Mouse (Mus musculus) ES-Bruce4 (cell line): ENCODE results near the gene Nrp1. TPM values are rescaled to one million over a fixed set of nuclear protein-coding genes. Genes with fewer than 3 reads are reported as not detected.

Experiments
- H3K27ac ChIP-seq: 2 replicates; pipeline ENCODE4 v1.5.1; 2012; ENCODE audit warnings: low read length, inconsistent platforms; ENCODE audit not compliant: insufficient read depth
- H3K27me3 ChIP-seq: 2 replicates; pipeline ENCODE4 v1.6.1; 2012; ENCODE audit warnings: mild to moderate bottlenecking, low read length, inconsistent platforms; ENCODE audit not compliant: control insufficient read depth, poor library complexity, insufficient read depth, severe bottlenecking
- H3K36me3 ChIP-seq: 2 replicates; pipeline ENCODE4 v1.6.1; 2012; ENCODE audit warnings: inconsistent platforms, mild to moderate bottlenecking, low read length, moderate library complexity; ENCODE audit not compliant: control insufficient read depth, poor library complexity, insufficient read depth, severe bottlenecking
- H3K4me1 ChIP-seq: one replicate; pipeline ENCODE4 v1.8.1; 2011; ENCODE audit warnings: low read length; ENCODE audit not compliant: control insufficient read depth, insufficient read depth
- H3K4me3 ChIP-seq: 2 replicates; pipeline ENCODE4 v1.5.1; 2011; ENCODE audit warnings: low read depth, mild to moderate bottlenecking, low read length
- H3K9ac ChIP-seq: 2 replicates; pipeline ENCODE4 v1.6.1; 2012; ENCODE audit warnings: low read depth, mild to moderate bottlenecking, inconsistent platforms; ENCODE audit not compliant: poor library complexity, severe bottlenecking
- H3K9me3 ChIP-seq: replicated peaks from 2 replicates; pipeline ENCODE4 v1.6.1; 2012; ENCODE audit warnings: mild to moderate bottlenecking, low read length, inconsistent platforms; ENCODE audit not compliant: control insufficient read depth, poor library complexity, insufficient read depth, severe bottlenecking
- CTCF ChIP-seq: IDR thresholded peaks from one replicate; pipeline ENCODE4 v1.8.1; 2011; ENCODE audit warnings: low read depth, low read length
- EP300 ChIP-seq: IDR thresholded peaks from 2 replicates; pipeline ENCODE4 v1.6.1; 2011; ENCODE audit warnings: low read depth, low read length; ENCODE audit not compliant: insufficient read depth
- POLR2A ChIP-seq: IDR thresholded peaks from one replicate; pipeline ENCODE4 v1.8.1; 2011; ENCODE audit warnings: low read length; ENCODE audit not compliant: insufficient read depth
- polyA plus RNA-seq: library from polyadenylated mRNA; stranded (reverse); fragments of >200 nt; gene quantifications from 2 replicates; pipeline ENCODE4 v1.2.4, GENCODE M21; 2011; ENCODE audit warnings: low read depth; ENCODE audit not compliant: missing spikeins, insufficient read depth, insufficient read length

Nrp1 gene
- polyA plus RNA-seq, 1 experiment: 0.40 TPM

DNA sequence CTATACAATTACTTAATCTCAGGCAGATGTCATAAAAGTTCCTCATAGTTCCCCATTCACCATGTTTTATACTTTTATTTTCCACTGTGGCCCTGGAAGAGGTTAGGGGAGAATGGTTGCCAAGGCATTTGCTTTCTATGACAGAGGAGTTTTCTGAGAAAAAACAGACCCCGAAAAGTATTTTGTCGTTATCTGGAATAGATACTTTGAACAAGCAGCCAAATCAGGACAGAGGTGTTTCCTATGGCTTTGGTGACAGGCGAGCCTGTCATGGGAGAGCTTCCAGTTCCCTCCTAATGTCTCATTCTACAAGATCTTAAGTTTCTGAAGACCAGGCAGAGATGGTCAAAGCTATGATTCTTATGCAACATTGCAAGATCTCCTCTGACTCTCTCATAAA lies 13.4 kb downstream of the Nrp1 start:
- no peak overlapping the region for H3K4me3 ChIP-seq
- H3K9me3 ChIP-seq: no peaks in the 10 kb centered on the region; the same call in 1 of the 2 replicates
- TF ChIP-seq CTCF (no peak), EP300 (no peak), POLR2A (no peak)
- H3K4me1 ChIP-seq: no peaks in the 10 kb centered on the region
- H3K27ac ChIP-seq: no peak overlapping the region
- no peaks in the 10 kb centered on the region for H3K36me3 ChIP-seq
- H3K9ac ChIP-seq: no peak overlapping the region
- no peaks in the 10 kb centered on the region; the same call in 1 of the 2 replicates for H3K27me3 ChIP-seq

DNA sequence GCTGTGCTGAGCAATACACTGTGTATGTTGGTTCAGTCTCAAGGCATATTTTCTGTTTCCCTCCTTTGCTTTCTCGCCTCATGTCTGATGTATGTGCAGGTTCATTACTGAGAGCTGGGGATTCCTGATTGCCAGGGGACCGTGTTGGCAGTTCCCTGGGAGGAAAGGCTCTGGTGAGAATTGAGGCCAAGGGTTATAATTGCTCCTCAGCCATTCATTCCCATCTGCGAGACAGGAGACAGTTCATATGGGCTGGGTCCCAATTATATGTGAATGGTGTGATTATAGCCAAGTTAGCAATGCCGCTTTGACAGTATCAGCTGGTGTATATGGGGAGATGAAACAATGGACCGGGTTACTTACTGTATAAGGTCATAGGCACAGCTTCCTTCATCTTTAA lies 14.3 kb downstream of the Nrp1 start:
- no peaks in the 10 kb centered on the region for H3K4me1 ChIP-seq
- TF ChIP-seq EP300 (no peak), CTCF (no peak), POLR2A (no peak)

DNA sequence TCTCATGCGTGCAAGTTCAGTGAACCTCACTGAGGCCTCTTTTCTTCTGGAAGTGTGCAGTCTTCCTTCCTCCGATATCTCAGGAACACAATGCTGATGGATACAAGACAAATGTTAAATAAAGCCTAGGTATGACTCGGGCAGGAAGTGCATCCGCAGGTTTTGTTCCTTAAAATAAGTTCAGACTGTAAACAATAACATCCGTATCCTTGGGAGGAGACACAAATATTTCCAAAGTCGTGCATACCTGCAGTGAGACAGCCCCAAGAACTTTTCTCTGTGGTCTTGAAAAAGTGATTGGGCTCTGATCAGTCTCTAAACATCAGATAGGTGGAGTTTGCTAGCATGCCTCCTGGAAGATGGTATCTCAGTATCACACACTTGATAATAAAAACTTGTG lies 15.0 kb downstream of the Nrp1 start:
- Histone ChIP-seq H3K9me3 (no peaks in the 10 kb centered on the region; the same call in 1 of the 2 replicates), H3K36me3 (no peaks in the 10 kb centered on the region), H3K27ac (no peak overlapping the region), H3K27me3 (no peaks in the 10 kb centered on the region; the same call in 1 of the 2 replicates), H3K4me1 (no peaks in the 10 kb centered on the region), H3K4me3 (no peak overlapping the region), H3K9ac (no peak overlapping the region)
- TF ChIP-seq CTCF: no peak
- TF ChIP-seq POLR2A: no peak
- no peak for TF ChIP-seq EP300

More for the DNA sequence above, 14.3 kb downstream of the Nrp1 start:
- H3K27ac ChIP-seq: no peak overlapping the region
- no peak overlapping the region for H3K9ac ChIP-seq
- no peaks in the 10 kb centered on the region; the same call in 1 of the 2 replicates for H3K9me3 ChIP-seq
- H3K27me3 ChIP-seq: no peaks in the 10 kb centered on the region; the same call in 1 of the 2 replicates
- H3K36me3 ChIP-seq: no peaks in the 10 kb centered on the region
- no peak overlapping the region for H3K4me3 ChIP-seq

DNA sequence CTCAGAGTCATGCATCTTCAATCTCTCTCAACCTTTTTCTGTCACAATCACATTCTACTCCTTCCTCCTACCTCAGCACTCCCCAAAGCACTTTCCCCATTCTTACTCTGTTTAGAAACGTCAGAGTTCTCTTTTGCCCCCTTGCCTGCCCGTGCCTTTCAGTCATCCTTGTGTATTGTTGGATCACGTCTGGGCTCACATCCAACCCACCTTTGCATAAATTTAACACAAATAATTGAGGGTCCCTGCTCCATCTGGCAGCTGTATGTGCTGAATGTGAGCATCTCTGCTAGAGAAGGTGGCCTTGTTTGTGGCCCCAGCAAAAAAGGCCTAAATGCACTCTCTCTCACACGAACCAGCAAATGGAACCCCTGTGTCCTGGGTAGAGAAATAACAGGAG lies 16.9 kb downstream of the Nrp1 start:
- TF ChIP-seq CTCF: no peak
- TF ChIP-seq EP300: no peak
- TF ChIP-seq POLR2A: no peak
- Histone ChIP-seq H3K36me3 (no peaks in the 10 kb centered on the region), H3K9ac (no peak overlapping the region), H3K4me1 (no peaks in the 10 kb centered on the region), H3K27ac (no peak overlapping the region), H3K9me3 (no peaks in the 10 kb centered on the region; the same call in 1 of the 2 replicates), H3K4me3 (no peak overlapping the region), H3K27me3 (no peaks in the 10 kb centered on the region; the same call in 1 of the 2 replicates)

DNA sequence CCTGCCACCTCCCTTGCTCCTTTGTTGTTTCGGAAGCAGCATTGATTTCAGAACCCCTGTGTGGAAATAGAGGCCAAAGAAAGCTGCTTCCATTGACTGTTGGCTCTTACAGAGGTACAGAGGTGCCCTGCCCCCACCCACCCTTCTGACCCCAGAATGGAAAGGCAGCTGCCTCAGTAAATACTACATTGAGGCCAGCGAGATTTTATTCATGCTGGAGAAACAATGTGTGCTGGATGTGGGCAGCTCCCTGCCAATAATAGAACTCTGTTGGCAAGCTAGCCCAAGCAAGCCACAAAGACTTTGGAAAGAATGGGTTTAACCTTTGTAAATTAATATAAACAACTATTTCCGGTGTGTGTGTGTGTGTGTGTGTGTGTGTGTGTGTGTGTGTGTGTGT lies 24.8 kb downstream of the Nrp1 start:
- no peak overlapping the region for H3K27ac ChIP-seq
- no peaks in the 10 kb centered on the region for H3K9me3 ChIP-seq
- H3K27me3 ChIP-seq: no peaks in the 10 kb centered on the region
- no peaks in the 10 kb centered on the region for H3K4me1 ChIP-seq
- TF ChIP-seq POLR2A (no peak), CTCF (no peak), EP300 (no peak)
- H3K36me3 ChIP-seq: no peaks in the 10 kb centered on the region
- H3K9ac ChIP-seq: no peak overlapping the region
- H3K4me3 ChIP-seq: no peak overlapping the region

DNA sequence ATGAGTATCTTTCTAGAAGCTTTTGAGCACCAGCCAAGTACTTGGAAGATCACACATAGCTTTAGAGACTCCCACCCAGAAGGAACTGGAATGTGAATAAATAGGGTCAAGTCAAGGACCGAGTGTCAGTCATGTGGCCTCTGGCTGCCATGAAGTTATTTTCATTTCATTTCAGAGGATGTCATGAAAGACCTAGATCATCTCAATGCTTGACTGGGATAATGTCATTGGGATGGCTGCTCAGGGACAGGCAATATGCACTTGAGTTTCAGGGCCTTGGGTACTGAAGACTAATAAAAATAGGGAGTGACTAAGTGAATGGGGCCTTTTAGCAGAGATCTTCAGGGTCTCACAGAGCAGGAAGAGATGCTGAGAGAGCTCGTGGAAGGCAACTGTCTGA lies 26.0 kb downstream of the Nrp1 start:
- Histone ChIP-seq H3K4me1 (no peaks in the 10 kb centered on the region), H3K36me3 (no peaks in the 10 kb centered on the region), H3K27me3 (no peaks in the 10 kb centered on the region), H3K9me3 (no peaks in the 10 kb centered on the region), H3K4me3 (no peak overlapping the region), H3K27ac (no peak overlapping the region), H3K9ac (no peak overlapping the region)
- TF ChIP-seq CTCF (no peak), EP300 (no peak), POLR2A (no peak)
